Mouse (Mus musculus) midbrain, embryonic 10.5 days (tissue): ENCODE measurements around the gene Akap6. TPM values are rescaled to one million over a fixed set of nuclear protein-coding genes. Genes with fewer than 3 reads are reported as not detected.

Source experiments
- DNase-seq: peaks from one replicate; pipeline ENCODE4 v3.0.0-alpha.2; 2017; ENCODE audit warnings: low spot score
- H3K27ac ChIP-seq: fragments of 300-500 bp; sonication (generic); replicated peaks from 2 replicates; pipeline ENCODE4 v1.5.1; 2016; ENCODE audit warnings: mild to moderate bottlenecking
- H3K27me3 ChIP-seq: fragments of 300-500 bp; sonication (generic); 2 replicates; pipeline ENCODE4 v1.6.1; 2016; ENCODE audit warnings: low read depth, mild to moderate bottlenecking; ENCODE audit not compliant: poor library complexity, severe bottlenecking
- H3K36me3 ChIP-seq: fragments of 300-500 bp; sonication (generic); 2 replicates; pipeline ENCODE4 v1.6.1; 2016; ENCODE audit warnings: mild to moderate bottlenecking, moderate library complexity
- H3K4me1 ChIP-seq: fragments of 300-500 bp; sonication (generic); 2 replicates; pipeline ENCODE4 v1.6.1; 2016
- H3K4me3 ChIP-seq: fragments of 300-500 bp; sonication (generic); 2 replicates; pipeline ENCODE4 v1.5.1; 2016; ENCODE audit warnings: mild to moderate bottlenecking, moderate library complexity
- H3K9me3 ChIP-seq: fragments of 300-500 bp; sonication (generic); replicated peaks from 2 replicates; pipeline ENCODE4 v1.6.1; 2016; ENCODE audit warnings: mild to moderate bottlenecking
- WGBS: fragments of 180-500 bp; shearing (Covaris S2); methylation state at CpG from one replicate; pipeline ENCODE4 v1.1.7; 2016; 5-methylcytosine and 5-hydroxymethylcytosine counted together
- polyA plus RNA-seq: library from polyadenylated mRNA; unstranded; fragments of >200 nt; fragmentation: Nextera tagmentation; extraction: Ambion mirVana; gene quantifications from 2 replicates; pipeline ENCODE4 v1.2.1, GENCODE M21; 2016

Akap6 gene
- polyA plus RNA-seq, 1 experiment from 2014 or later = 7.7 TPM

DNA sequence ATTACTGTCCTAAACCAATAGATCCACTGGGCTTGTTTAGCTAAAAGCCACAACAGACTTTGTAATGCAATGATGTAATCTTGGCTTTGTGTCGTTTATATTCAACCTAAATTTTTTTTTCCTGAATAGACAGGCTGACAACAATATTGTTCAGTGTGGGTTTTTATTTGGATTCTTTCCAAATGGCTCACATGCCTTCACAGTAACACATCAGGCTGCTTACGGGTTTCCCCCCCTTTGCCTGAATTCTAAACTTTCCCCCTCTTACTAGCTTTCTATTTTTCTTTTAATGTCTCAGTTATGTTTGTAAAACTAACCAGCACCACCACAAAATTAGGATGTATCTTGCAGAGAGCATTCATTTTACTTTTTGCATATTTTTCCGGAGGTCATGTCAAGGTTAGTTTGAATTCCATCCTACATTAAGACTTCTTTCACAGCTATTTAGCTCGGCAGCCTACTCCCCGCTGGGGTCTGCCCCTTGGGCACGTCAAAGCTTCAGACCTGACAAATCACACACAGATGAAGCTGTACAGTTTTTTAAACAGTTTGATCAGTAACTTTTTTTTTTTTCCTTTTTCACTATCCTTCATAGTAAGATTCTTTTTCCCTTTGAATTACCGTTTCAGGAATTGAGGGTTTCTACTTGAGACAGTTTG, 362.4 kb downstream of the Akap6 start:
- peak; percentile 54 for DNase-seq
- H3K4me1 ChIP-seq = peaks cover 82% of the 10 kb centered on the region
- peak overlapping the region; percentile 12; the same call in 1 of the 2 replicates for H3K4me3 ChIP-seq

GRCm38 (mm10) chr12:53063003-53063402, 363.8 kb downstream of the Akap6 start:
- peak; percentile 34 for DNase-seq
- H3K27ac ChIP-seq = peak overlapping the region; percentile 88
- no peaks in the 10 kb centered on the region for H3K36me3 ChIP-seq
- peak overlapping the region; percentile 20; the same call in 1 of the 2 replicates for H3K4me3 ChIP-seq
- no peaks in the 10 kb centered on the region for H3K27me3 ChIP-seq
- H3K4me1 ChIP-seq = peaks cover 94% of the 10 kb centered on the region
- H3K9me3 ChIP-seq = no peaks in the 10 kb centered on the region
- WGBS = 25% methylated on average over 9 of the region's 9 CpGs

More for the DNA sequence above, 362.4 kb downstream of the Akap6 start:
- 10% methylated on average over 7 of the region's 7 CpGs for WGBS
- Histone ChIP-seq H3K27me3 (no peaks in the 10 kb centered on the region), H3K27ac (peak overlapping the region; percentile 88), H3K36me3 (no peaks in the 10 kb centered on the region), H3K9me3 (no peaks in the 10 kb centered on the region)

GRCm38 (mm10) chr12:53064241-53064760, 365.1 kb downstream of the Akap6 start:
- Histone ChIP-seq H3K27me3 (no peaks in the 10 kb centered on the region), H3K4me3 (peak overlapping the region; percentile 44), H3K9me3 (no peaks in the 10 kb centered on the region), H3K36me3 (no peaks in the 10 kb centered on the region), H3K27ac (peak overlapping the region; percentile 88), H3K4me1 (peaks cover 93% of the 10 kb centered on the region)
- 24% methylated on average over 4 of the region's 4 CpGs for WGBS
- peak; percentile 76 for DNase-seq

DNA sequence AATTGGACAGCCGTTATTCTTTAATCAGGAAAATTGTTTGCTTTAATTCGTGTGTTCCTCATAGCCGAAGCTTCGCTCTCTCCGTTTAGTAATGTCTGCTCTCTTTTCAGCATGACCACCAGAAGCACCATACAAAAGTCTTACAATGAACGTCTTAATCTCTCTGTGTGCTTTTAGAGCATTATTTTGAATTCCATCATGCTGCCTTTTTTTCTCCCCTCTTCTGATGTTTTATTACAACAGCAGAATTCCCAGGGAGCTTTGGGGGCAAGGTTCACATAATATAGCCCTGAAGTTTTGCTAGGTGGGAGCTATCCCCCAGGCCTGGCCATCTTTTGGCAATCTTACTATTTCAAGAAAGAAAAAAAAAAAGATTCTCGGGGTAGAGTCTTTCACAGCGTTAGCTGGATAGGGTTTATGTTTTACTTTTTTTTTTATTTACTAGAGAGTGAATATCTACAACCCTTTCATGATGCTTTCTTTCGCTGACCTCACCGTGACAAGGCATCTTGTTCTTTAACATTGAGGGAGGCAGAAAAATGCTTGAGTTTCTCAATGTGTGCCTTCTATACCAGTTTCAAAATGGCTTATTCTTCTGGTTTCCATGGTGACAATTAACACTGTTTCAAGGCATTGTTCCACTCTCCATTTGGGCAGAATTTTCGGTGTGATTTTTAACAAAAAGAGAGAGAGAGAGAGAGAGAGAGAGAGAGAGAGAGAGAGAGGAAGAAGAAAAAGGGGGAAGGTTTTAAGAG, 366.0 kb downstream of the Akap6 start:
- Histone ChIP-seq H3K36me3 (no peaks in the 10 kb centered on the region), H3K4me1 (peaks cover 93% of the 10 kb centered on the region), H3K27me3 (no peaks in the 10 kb centered on the region), H3K27ac (peak overlapping the region; percentile 88), H3K9me3 (no peaks in the 10 kb centered on the region), H3K4me3 (peak overlapping the region; percentile 44)
- peak; percentile 34 for DNase-seq
- WGBS = 13% methylated on average over 11 of the region's 11 CpGs

DNA sequence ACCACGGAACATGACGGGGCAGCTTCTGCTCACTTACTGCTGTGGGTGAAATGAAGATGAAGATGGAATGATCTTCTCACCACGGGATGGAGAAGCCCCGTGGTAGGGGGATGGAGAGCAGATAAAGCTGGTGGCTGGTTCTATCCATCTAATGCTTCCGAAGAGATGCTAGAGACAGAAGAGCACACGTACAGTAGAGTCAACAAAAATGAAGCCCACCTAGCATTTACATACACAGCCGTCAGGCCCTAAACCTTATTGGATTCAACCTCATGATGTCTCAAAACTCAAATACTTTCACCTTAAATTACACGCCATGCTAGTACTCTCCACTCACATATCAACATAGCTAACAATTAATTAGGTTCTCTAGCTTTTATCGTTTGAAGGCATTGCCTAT, 367.1 kb downstream of the Akap6 start:
- peak; percentile 16 for DNase-seq
- H3K27ac ChIP-seq = peak overlapping the region; percentile 88
- WGBS = 68% methylated on average over 9 of the region's 9 CpGs

GRCm38 (mm10) chr12:53070907-53071306, 371.7 kb downstream of the Akap6 start:
- Histone ChIP-seq H3K9me3 (no peaks in the 10 kb centered on the region), H3K4me3 (no peak overlapping the region), H3K4me1 (peaks cover 51% of the 10 kb centered on the region), H3K27ac (no peak overlapping the region), H3K27me3 (no peaks in the 10 kb centered on the region), H3K36me3 (no peaks in the 10 kb centered on the region)
- 92% methylated on average over 5 of the region's 5 CpGs for WGBS
- DNase-seq = no peak

More for the DNA sequence above, 367.1 kb downstream of the Akap6 start:
- H3K9me3 ChIP-seq = no peaks in the 10 kb centered on the region
- H3K4me3 ChIP-seq = no peak overlapping the region
- H3K4me1 ChIP-seq = peaks cover 89% of the 10 kb centered on the region
- H3K36me3 ChIP-seq = no peaks in the 10 kb centered on the region
- H3K27me3 ChIP-seq = no peaks in the 10 kb centered on the region

DNA sequence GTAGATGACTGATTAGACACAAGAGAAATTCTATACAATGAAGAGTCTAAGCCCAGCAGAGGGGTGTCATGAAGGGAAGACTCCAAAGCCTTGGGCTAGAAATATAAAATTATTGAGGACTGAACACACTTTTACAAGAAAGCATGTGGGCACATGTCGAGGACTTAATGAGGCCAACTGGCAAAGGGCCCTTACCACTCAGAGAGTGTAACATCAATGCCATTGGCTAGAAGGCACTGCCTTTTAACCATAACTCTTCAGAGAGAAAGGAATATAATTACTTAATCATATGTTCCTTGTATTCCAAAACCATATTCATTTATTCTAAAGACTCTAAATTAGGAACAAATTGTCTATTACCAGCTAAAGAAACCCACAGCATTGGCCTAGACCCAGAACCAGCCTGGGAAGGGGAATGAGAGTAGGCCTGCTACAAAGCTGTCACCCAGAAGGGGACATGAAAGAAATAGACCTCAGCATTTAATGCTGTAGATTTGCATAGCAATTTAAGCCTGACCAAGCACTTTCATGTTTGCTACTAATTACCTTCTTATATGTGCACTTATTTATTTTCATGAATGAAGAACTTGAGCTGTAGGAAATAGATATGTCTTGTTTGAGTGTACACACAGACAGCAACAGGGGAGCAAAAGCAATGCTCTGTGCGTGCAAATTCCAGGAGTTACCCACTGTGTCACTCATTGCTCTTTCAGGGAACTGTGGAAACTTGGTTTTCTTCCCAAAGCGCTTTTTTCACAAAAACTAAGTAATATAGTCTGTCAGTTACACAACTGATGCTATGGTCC, 377.6 kb downstream of the Akap6 start:
- Histone ChIP-seq H3K27ac (no peak overlapping the region), H3K27me3 (no peaks in the 10 kb centered on the region), H3K4me1 (peaks cover 6% of the 10 kb centered on the region), H3K4me3 (no peak overlapping the region), H3K36me3 (no peaks in the 10 kb centered on the region), H3K9me3 (no peaks in the 10 kb centered on the region)
- WGBS = 92% methylated on average over 3 of the region's 3 CpGs
- DNase-seq = no peak

GRCm38 (mm10) chr12:53085789-53086188, 386.6 kb downstream of the Akap6 start:
- Histone ChIP-seq H3K27ac (no peak overlapping the region), H3K4me1 (no peaks in the 10 kb centered on the region), H3K4me3 (no peak overlapping the region), H3K27me3 (no peaks in the 10 kb centered on the region), H3K9me3 (no peaks in the 10 kb centered on the region), H3K36me3 (no peaks in the 10 kb centered on the region)
- WGBS = 83% methylated on average over 3 of the region's 3 CpGs
- DNase-seq = no peak

GRCm38 (mm10) chr12:53112276-53112675, 413.1 kb downstream of the Akap6 start:
- WGBS = 89% methylated on average over 10 of the region's 10 CpGs

GRCm38 (mm10) chr12:53119352-53119751, 420.2 kb downstream of the Akap6 start:
- H3K36me3 ChIP-seq = peaks cover 3% of the 10 kb centered on the region; the same call in 1 of the 2 replicates
- H3K9me3 ChIP-seq = 0 out of 2 replicates have a peak, but pooled peaks cover 7% of the 10 kb centered on the region
- peaks cover 23% of the 10 kb centered on the region for H3K4me1 ChIP-seq
- no peaks in the 10 kb centered on the region for H3K27me3 ChIP-seq
- 18% methylated on average over 4 of the region's 4 CpGs for WGBS
- peak overlapping the region; percentile 34 for H3K27ac ChIP-seq
- no peak overlapping the region for H3K4me3 ChIP-seq
- DNase-seq = no peak

More at GRCm38 (mm10) chr12:53112276-53112675, 413.1 kb downstream of the Akap6 start:
- DNase-seq = no peak
- no peaks in the 10 kb centered on the region for H3K9me3 ChIP-seq
- no peaks in the 10 kb centered on the region for H3K4me1 ChIP-seq
- H3K4me3 ChIP-seq = no peak overlapping the region
- no peaks in the 10 kb centered on the region for H3K36me3 ChIP-seq
- no peak overlapping the region for H3K27ac ChIP-seq
- H3K27me3 ChIP-seq = no peaks in the 10 kb centered on the region

GRCm38 (mm10) chr12:53124131-53124530, 424.9 kb downstream of the Akap6 start:
- WGBS = 83% methylated on average over 7 of the region's 7 CpGs
- DNase-seq = no peak
- H3K4me3 ChIP-seq = no peak overlapping the region
- peaks cover 24% of the 10 kb centered on the region for H3K4me1 ChIP-seq
- 0 out of 2 replicates have a peak overlapping the region, but pooled peaks have one; percentile 17 for H3K27ac ChIP-seq
- 0 out of 2 replicates have a peak, but pooled peaks cover 7% of the 10 kb centered on the region for H3K9me3 ChIP-seq
- peaks cover 3% of the 10 kb centered on the region; the same call in 1 of the 2 replicates for H3K36me3 ChIP-seq
- no peaks in the 10 kb centered on the region for H3K27me3 ChIP-seq

DNA sequence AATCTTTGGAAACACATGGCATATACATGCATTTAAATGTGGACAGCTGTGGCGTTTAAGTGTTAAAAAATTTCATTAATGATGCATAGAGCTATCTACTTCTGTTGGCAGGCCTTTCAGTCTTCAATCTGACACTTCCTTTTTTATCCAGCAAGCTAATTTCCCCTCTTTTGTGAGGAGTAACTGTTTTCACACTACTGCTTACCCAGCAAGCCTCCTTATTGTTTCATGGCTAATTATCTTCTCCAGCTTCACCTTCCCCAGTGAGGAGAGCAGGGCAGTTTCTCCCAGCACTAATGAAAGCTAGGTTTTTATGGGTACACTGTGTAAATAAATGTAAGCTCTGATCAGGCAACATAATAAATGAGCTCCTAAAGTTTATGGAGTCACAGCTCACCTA, 425.5 kb downstream of the Akap6 start:
- no peak for DNase-seq
- H3K4me3 ChIP-seq = no peak overlapping the region
- WGBS = 53% methylated on average over 1 of the region's 1 CpGs
- H3K27me3 ChIP-seq = no peaks in the 10 kb centered on the region
- H3K36me3 ChIP-seq = peaks cover 3% of the 10 kb centered on the region; the same call in 1 of the 2 replicates
- 0 out of 2 replicates have a peak, but pooled peaks cover 7% of the 10 kb centered on the region for H3K9me3 ChIP-seq
- H3K27ac ChIP-seq = no peak overlapping the region
- H3K4me1 ChIP-seq = peaks cover 18% of the 10 kb centered on the region
